In the genomic region with DNA sequence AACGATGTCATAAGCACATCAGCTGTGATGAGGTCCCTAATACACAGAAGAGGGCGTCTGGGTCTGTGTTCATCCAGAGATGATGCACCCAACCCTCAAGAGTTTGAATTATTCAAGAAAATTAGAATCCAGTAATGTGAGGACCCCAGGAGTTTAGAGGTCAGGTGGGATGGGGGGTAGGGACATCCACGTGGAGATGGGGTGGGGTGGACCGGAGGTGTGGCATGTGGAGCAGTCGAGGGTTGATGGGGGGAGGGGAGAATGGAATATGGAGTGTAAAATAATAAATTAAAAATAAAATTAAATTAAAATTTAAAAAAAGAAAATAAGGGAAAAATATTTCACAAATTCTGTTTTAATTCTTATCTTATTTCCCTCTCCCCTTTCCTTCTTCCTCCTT, we compare ENCODE assay signal across 25 mouse cellular contexts. TPM values are rescaled to one million over a fixed set of nuclear protein-coding genes. Genes with fewer than 3 reads are reported as not detected.
A peak's percentile ranks its signal among the peaks of the same experiment; 100 is the strongest.
DNase-seq lines count a peak whose midpoint lies in the region; ATAC-seq and TF ChIP-seq lines count a peak whose summit lies in the region.
"Had no signal": no experiment of that assay in that cellular context is flagged by ENCODE, and none has a peak within 500 bp of the region (broad histone marks: within the 10 kb centered on the region; RNA-seq: fewer than 3 reads in every experiment).

No protein-coding gene starts in this region.

- H3K9me3 ChIP-seq in hindbrain, embryonic 11.5 days (ENCODE audit: control insufficient read depth, low read length), result no peaks in the 10 kb centered on the region
- no peaks in the 10 kb centered on the region for H3K9me3 ChIP-seq in hindbrain, embryonic 14.5 days (ENCODE audit: control insufficient read depth, low read length)
- no peaks in the 10 kb centered on the region for H3K9me3 ChIP-seq in hindbrain, embryonic 13.5 days
- H3K9me3 ChIP-seq in hindbrain, postnatal 0 days (ENCODE audit: low read length), result no peaks in the 10 kb centered on the region
- H3K9me3 ChIP-seq in midbrain, embryonic 14.5 days (ENCODE audit: control insufficient read depth, low read length), result no peaks in the 10 kb centered on the region
- H3K9me3 ChIP-seq in midbrain, postnatal 0 days (ENCODE audit: low read length), result no peaks in the 10 kb centered on the region
- H3K9me3 ChIP-seq: embryonic facial prominence, embryonic 13.5 days; embryonic facial prominence, embryonic 15.5 days; forebrain, embryonic 10.5 days; forebrain, embryonic 13.5 days; forebrain, embryonic 15.5 days had no signal

- no peaks in the 10 kb centered on the region for H3K4me1 ChIP-seq in hindbrain, embryonic 11.5 days (replicated peaks; ENCODE audit: control insufficient read depth, insufficient read depth, low read length)
- H3K4me1 ChIP-seq in hindbrain, embryonic 14.5 days (replicated peaks; ENCODE audit: control insufficient read depth, insufficient read depth, low read length), result no peaks in the 10 kb centered on the region
- no peaks in the 10 kb centered on the region for H3K4me1 ChIP-seq in hindbrain, embryonic 13.5 days (replicated peaks)
- H3K4me1 ChIP-seq in hindbrain, postnatal 0 days (ENCODE audit: insufficient read depth, low read length), result no peaks in the 10 kb centered on the region
- H3K4me1 ChIP-seq in midbrain, embryonic 14.5 days (ENCODE audit: control insufficient read depth, insufficient read depth, low read length), result no peaks in the 10 kb centered on the region
- no peaks in the 10 kb centered on the region for H3K4me1 ChIP-seq in midbrain, postnatal 0 days (ENCODE audit: insufficient read depth, low read length)
- H3K4me1 ChIP-seq: embryonic facial prominence, embryonic 13.5 days; embryonic facial prominence, embryonic 15.5 days; forebrain, embryonic 10.5 days; forebrain, embryonic 13.5 days; forebrain, embryonic 15.5 days had no signal

- no peak overlapping the region for H3K4me3 ChIP-seq in hindbrain, embryonic 11.5 days (ENCODE audit: low read depth, low read length)
- H3K4me3 ChIP-seq in hindbrain, embryonic 14.5 days (replicated peaks; ENCODE audit: low read length), result no peak overlapping the region
- no peak overlapping the region for H3K4me3 ChIP-seq in hindbrain, embryonic 13.5 days
- no peak overlapping the region for H3K4me3 ChIP-seq in hindbrain, postnatal 0 days (ENCODE audit: low read length)
- no peak overlapping the region for H3K4me3 ChIP-seq in midbrain, embryonic 14.5 days (replicated peaks; ENCODE audit: low read depth, low read length)
- no peak overlapping the region for H3K4me3 ChIP-seq in midbrain, postnatal 0 days (ENCODE audit: low read depth, low read length)
- H3K4me3 ChIP-seq: embryonic facial prominence, embryonic 13.5 days; embryonic facial prominence, embryonic 15.5 days; erythroblast, embryonic 14.5 days; forebrain, embryonic 10.5 days; forebrain, embryonic 13.5 days; forebrain, embryonic 15.5 days had no signal

- no peaks in the 10 kb centered on the region for H3K27me3 ChIP-seq in hindbrain, embryonic 11.5 days (ENCODE audit: control insufficient read depth, insufficient read depth, low read length)
- H3K27me3 ChIP-seq in hindbrain, embryonic 14.5 days (ENCODE audit: control insufficient read depth, insufficient read depth, low read length), result no peaks in the 10 kb centered on the region
- no peaks in the 10 kb centered on the region for H3K27me3 ChIP-seq in hindbrain, embryonic 13.5 days
- no peaks in the 10 kb centered on the region for H3K27me3 ChIP-seq in hindbrain, postnatal 0 days (ENCODE audit: insufficient read depth, low read length)
- no peaks in the 10 kb centered on the region for H3K27me3 ChIP-seq in midbrain, embryonic 14.5 days (ENCODE audit: control insufficient read depth, insufficient read depth, low read length)
- H3K27me3 ChIP-seq in midbrain, postnatal 0 days (ENCODE audit: insufficient read depth, low read length), result no peaks in the 10 kb centered on the region
- H3K27me3 ChIP-seq: embryonic facial prominence, embryonic 13.5 days; embryonic facial prominence, embryonic 15.5 days; forebrain, embryonic 13.5 days; forebrain, embryonic 15.5 days had no signal

- peak; percentile 69 for ATAC-seq in hindbrain, embryonic 11.5 days (ENCODE audit: low FRiP score)
- ATAC-seq in hindbrain, embryonic 14.5 days (ENCODE audit: low FRiP score), result no peak
- ATAC-seq in hindbrain, embryonic 13.5 days (ENCODE audit: low FRiP score), result 0 out of 2 replicates have a peak, but pooled peaks have one; percentile 21
- ATAC-seq in hindbrain, postnatal 0 days, result no peak
- peak; percentile 55; the same call in 1 of the 2 replicates for ATAC-seq in midbrain, embryonic 14.5 days (ENCODE audit: low FRiP score, low TSS enrichment)
- ATAC-seq in midbrain, postnatal 0 days (ENCODE audit: low FRiP score), result no peak
- ATAC-seq: forebrain, embryonic 15.5 days had no signal

- H3K36me3 ChIP-seq in hindbrain, embryonic 11.5 days (ENCODE audit: control insufficient read depth, insufficient read depth, low read length), result no peaks in the 10 kb centered on the region
- no peaks in the 10 kb centered on the region for H3K36me3 ChIP-seq in hindbrain, embryonic 14.5 days (replicated peaks; ENCODE audit: control insufficient read depth, insufficient read depth)
- H3K36me3 ChIP-seq in hindbrain, embryonic 13.5 days, result no peaks in the 10 kb centered on the region
- H3K36me3 ChIP-seq in hindbrain, postnatal 0 days (ENCODE audit: insufficient read depth, low read length), result no peaks in the 10 kb centered on the region
- no peaks in the 10 kb centered on the region for H3K36me3 ChIP-seq in midbrain, embryonic 14.5 days (ENCODE audit: control insufficient read depth, insufficient read depth, low read length)
- H3K36me3 ChIP-seq in midbrain, postnatal 0 days (ENCODE audit: insufficient read depth, low read length), result no peaks in the 10 kb centered on the region
- H3K36me3 ChIP-seq: embryonic facial prominence, embryonic 13.5 days; embryonic facial prominence, embryonic 15.5 days; forebrain, embryonic 10.5 days; forebrain, embryonic 15.5 days had no signal

- no peak overlapping the region for H3K4me2 ChIP-seq in hindbrain, embryonic 11.5 days (replicated peaks; ENCODE audit: low read depth, low read length)
- no peak overlapping the region for H3K4me2 ChIP-seq in hindbrain, embryonic 14.5 days (replicated peaks)
- no peak overlapping the region for H3K4me2 ChIP-seq in hindbrain, embryonic 13.5 days
- H3K4me2 ChIP-seq in hindbrain, postnatal 0 days (ENCODE audit: low read depth, low read length), result no peak overlapping the region
- H3K4me2 ChIP-seq in midbrain, embryonic 14.5 days (ENCODE audit: low read length), result no peak overlapping the region
- no peak overlapping the region for H3K4me2 ChIP-seq in midbrain, postnatal 0 days (ENCODE audit: low read depth, low read length, poor library complexity, severe bottlenecking)
- H3K4me2 ChIP-seq: embryonic facial prominence, embryonic 13.5 days; embryonic facial prominence, embryonic 15.5 days; forebrain, embryonic 13.5 days; forebrain, embryonic 15.5 days had no signal

- no peak for DNase-seq in hindbrain, embryonic 11.5 days (ENCODE audit: low spot score)
- no peak for DNase-seq in hindbrain, embryonic 14.5 days (ENCODE audit: low spot score)
- no peak for DNase-seq in hindbrain, postnatal 0 days (ENCODE audit: low spot score)
- DNase-seq in midbrain, embryonic 14.5 days, result no peak
- no peak for DNase-seq in midbrain, postnatal 0 days (ENCODE audit: low spot score)
- DNase-seq: adrenal gland, adult 2 months; adrenal gland, postnatal 10 days; adrenal gland, postnatal 25 days; cerebellum, adult 11 months; cerebellum, adult 18-20 months; cerebellum, adult 8-10 months; cerebellum, adult 9-11 months; cerebellum, postnatal 14 days; cerebellum, postnatal 36 days; embryo, embryonic 11 days had no signal

- no peak overlapping the region for H3K27ac ChIP-seq in hindbrain, embryonic 11.5 days (ENCODE audit: low read depth, low read length)
- H3K27ac ChIP-seq in hindbrain, embryonic 14.5 days, result no peak overlapping the region
- no peak overlapping the region for H3K27ac ChIP-seq in hindbrain, embryonic 13.5 days
- no peak overlapping the region for H3K27ac ChIP-seq in hindbrain, postnatal 0 days
- no peak overlapping the region for H3K27ac ChIP-seq in midbrain, embryonic 14.5 days (replicated peaks; ENCODE audit: low read depth, low read length)
- no peak overlapping the region for H3K27ac ChIP-seq in midbrain, postnatal 0 days (ENCODE audit: low read depth, low read length)
- H3K27ac ChIP-seq: embryonic facial prominence, embryonic 13.5 days; embryonic facial prominence, embryonic 15.5 days; forebrain, embryonic 10.5 days; forebrain, embryonic 13.5 days; forebrain, embryonic 15.5 days had no signal

- whole genome bisulfite sequencing in hindbrain, embryonic 11.5 days, result 86% methylated on average over 5 of the region's 5 CpGs
- WGBS in hindbrain, embryonic 14.5 days, result 71% methylated on average over 5 of the region's 5 CpGs
- WGBS in hindbrain, embryonic 13.5 days, result 71% methylated on average over 5 of the region's 5 CpGs
- 71% methylated on average over 5 of the region's 5 CpGs for WGBS in hindbrain, postnatal 0 days
- 81% methylated on average over 5 of the region's 5 CpGs for WGBS in midbrain, embryonic 14.5 days
- WGBS in midbrain, postnatal 0 days, result 82% methylated on average over 5 of the region's 5 CpGs

- no peak overlapping the region for H3K9ac ChIP-seq in hindbrain, embryonic 11.5 days (ENCODE audit: low read depth, low read length)
- no peak overlapping the region for H3K9ac ChIP-seq in hindbrain, embryonic 14.5 days
- H3K9ac ChIP-seq in hindbrain, embryonic 13.5 days, result no peak overlapping the region
- no peak overlapping the region for H3K9ac ChIP-seq in hindbrain, postnatal 0 days (replicated peaks; ENCODE audit: low read length)
- H3K9ac ChIP-seq in midbrain, embryonic 14.5 days (replicated peaks; ENCODE audit: low read length), result no peak overlapping the region
- no peak overlapping the region for H3K9ac ChIP-seq in midbrain, postnatal 0 days (replicated peaks; ENCODE audit: low read length, poor library complexity, severe bottlenecking)
- H3K9ac ChIP-seq: embryonic facial prominence, embryonic 13.5 days; embryonic facial prominence, embryonic 15.5 days; forebrain, embryonic 13.5 days; forebrain, embryonic 15.5 days had no signal

- no peak for TF ChIP-seq CTCF in hindbrain, postnatal 0 days (IDR thresholded peaks at IDR 0.05; ENCODE audit: low read depth)
- no peak for TF ChIP-seq CTCF in midbrain, postnatal 0 days (IDR thresholded peaks at IDR 0.05)

RNA-seq across cellular contexts. Expression of a gene that starts 27.9 kb away (rescaled TPM):
- 1.2 and 1.6 TPM in 2 replicates for polyA plus RNA-seq in hindbrain, embryonic 11.5 days (2014; fragmentation: Nextera tagmentation; extraction: Ambion mirVana)
- 3.8 and 6.6 TPM in 2 replicates for polyA plus RNA-seq in hindbrain, embryonic 14.5 days (2014; fragmentation: Nextera tagmentation; extraction: Ambion mirVana)
- polyA plus RNA-seq in hindbrain, embryonic 13.5 days (2015; fragmentation: Nextera tagmentation; extraction: Ambion mirVana), result 2.3 and 2.5 TPM in 2 replicates
- total RNA-seq in hindbrain, postnatal 0 days (2014; rRNA removed), result 10.5 and 12.1 TPM in 2 replicates
- 4.8 and 5.1 TPM in 2 replicates for polyA plus RNA-seq in hindbrain, postnatal 0 days (2015; fragmentation: Nextera tagmentation; extraction: Ambion mirVana)
- polyA plus RNA-seq in midbrain, embryonic 14.5 days (2014; fragmentation: Nextera tagmentation; extraction: Ambion mirVana), result 4.6 and 5.9 TPM in 2 replicates
- total RNA-seq in midbrain, postnatal 0 days (2014; rRNA removed), result 12.6 and 12.9 TPM in 2 replicates
- 5.5 and 6.0 TPM in 2 replicates for polyA plus RNA-seq in midbrain, postnatal 0 days (2015; fragmentation: Nextera tagmentation; extraction: Ambion mirVana)
- total RNA-seq: common myeloid progenitor, adult 5-6 weeks; ES-E14; MEL had no signal
- polyA plus RNA-seq: adrenal gland, adult 2 months; erythroblast, embryonic 14.5 days had no signal

Comparison
In these comparisons a context has a peak if more than half of its experiments do, and no peak if none do; other contexts are left out.
1. ATAC-seq: peak in hindbrain, embryonic 11.5 days (single experiment), hindbrain, embryonic 13.5 days (single experiment) and midbrain, embryonic 14.5 days (single experiment); none in hindbrain, embryonic 14.5 days (single experiment), hindbrain, postnatal 0 days (single experiment) and midbrain, postnatal 0 days (single experiment).